9 mouse cellular contexts compared by ENCODE assay signal in genomic region chr11:107379089-107379845, GRCm38 (mm10).
DNase-seq lines count a peak whose midpoint lies in the region; ATAC-seq and TF ChIP-seq lines count a peak whose summit lies in the region.
"Had no signal": no experiment of that assay in that cellular context is flagged by ENCODE, and none has a peak within 500 bp of the region (broad histone marks: within the 10 kb centered on the region; RNA-seq: fewer than 3 reads in every experiment).

No protein-coding gene starts in this region.

- no peak overlapping the region for H3K4me2 ChIP-seq in liver, embryonic 11.5 days
- no peak overlapping the region for H3K4me2 ChIP-seq in liver, embryonic 13.5 days
- H3K4me2 ChIP-seq: neural tube, embryonic 12.5 days had no signal

- DNase-seq in liver, result peak; percentile 50
- DNase-seq in liver, embryonic 11.5 days (ENCODE audit: low spot score), result no peak
- DNase-seq in cerebellum, adult 8-10 months, result peak; percentile 98
- peak; percentile 73 to 75 for DNase-seq in heart, postnatal 36 days
- DNase-seq in liver, embryonic 13.5 days, result no peak
- no peak for DNase-seq in thymus, postnatal 25 days

- no peak overlapping the region for H3K9ac ChIP-seq in liver, embryonic 11.5 days (ENCODE audit: low read depth, low read length)
- H3K9ac ChIP-seq in liver, embryonic 13.5 days, result no peak overlapping the region
- H3K9ac ChIP-seq: neural tube, embryonic 12.5 days had no signal

- H3K27me3 ChIP-seq in liver, embryonic 11.5 days (replicated peaks; ENCODE audit: control insufficient read depth, insufficient read depth, low read length), result no peaks in the 10 kb centered on the region
- no peaks in the 10 kb centered on the region for H3K27me3 ChIP-seq in liver, embryonic 13.5 days
- H3K27me3 ChIP-seq in testis, adult 2 months (ENCODE audit: control insufficient read depth, insufficient read depth, low read length), result no peaks in the 10 kb centered on the region
- H3K27me3 ChIP-seq: neural tube, embryonic 12.5 days had no signal

- peaks cover 8% of the 10 kb centered on the region; the same call in 1 of the 2 replicates for H3K4me1 ChIP-seq in liver, embryonic 11.5 days (replicated peaks; ENCODE audit: control insufficient read depth, insufficient read depth, low read length)
- H3K4me1 ChIP-seq in liver, embryonic 13.5 days (replicated peaks), result peaks cover 22% of the 10 kb centered on the region
- peaks cover 17% of the 10 kb centered on the region for H3K4me1 ChIP-seq in testis, adult 2 months (ENCODE audit: control insufficient read depth, insufficient read depth, low read length)

- 87% methylated on average over 22 of the region's 22 CpGs for WGBS in liver, embryonic 11.5 days
- 81% methylated on average over 22 of the region's 22 CpGs for WGBS in liver, embryonic 13.5 days (ENCODE audit: insufficient replicate concordance)

- peak; percentile 57; the same call in 1 of the 2 replicates for TF ChIP-seq CTCF in testis, adult 2 months (IDR thresholded peaks at IDR 0.05; ENCODE audit: control insufficient read depth, insufficient read depth, insufficient replicate concordance, low read depth, low read length)

- H3K27ac ChIP-seq in liver, embryonic 11.5 days (ENCODE audit: low read depth, low read length), result no peak overlapping the region
- 0 out of 2 replicates have a peak overlapping the region, but pooled peaks have one; percentile 39 for H3K27ac ChIP-seq in liver, embryonic 13.5 days
- H3K27ac ChIP-seq in testis, adult 2 months (ENCODE audit: control insufficient read depth, insufficient read depth, low read depth, low read length), result no peak overlapping the region
- H3K27ac ChIP-seq: neural tube, embryonic 12.5 days had no signal

- H3K9me3 ChIP-seq in liver, embryonic 11.5 days (ENCODE audit: control insufficient read depth, low read length), result peaks cover 4% of the 10 kb centered on the region; the same call in 1 of the 2 replicates
- no peaks in the 10 kb centered on the region for H3K9me3 ChIP-seq in liver, embryonic 13.5 days (replicated peaks)

- no peak for TF ChIP-seq POLR2A in testis, adult 2 months (IDR thresholded peaks at IDR 0.05; ENCODE audit: control insufficient read depth, low read depth, low read length)

- no peak for ATAC-seq in liver, embryonic 11.5 days (replicated peaks; ENCODE audit: low FRiP score)
- ATAC-seq in liver, embryonic 13.5 days (ENCODE audit: low read depth), result peak; percentile 41
- no peak for ATAC-seq in megakaryocyte, adult 5-6 weeks (ENCODE audit: poor library complexity, severe bottlenecking)

- H3K36me3 ChIP-seq in liver, embryonic 11.5 days (ENCODE audit: control insufficient read depth, insufficient read depth, low read length), result no peaks in the 10 kb centered on the region
- H3K36me3 ChIP-seq in liver, embryonic 13.5 days, result 0 out of 2 replicates have a peak, but pooled peaks cover 3% of the 10 kb centered on the region
- no peaks in the 10 kb centered on the region for H3K36me3 ChIP-seq in testis, adult 2 months (ENCODE audit: control insufficient read depth, insufficient read depth, low read length)
- H3K36me3 ChIP-seq: neural tube, embryonic 12.5 days had no signal

- no peak overlapping the region for H3K4me3 ChIP-seq in liver, embryonic 11.5 days (ENCODE audit: low read depth, low read length)
- H3K4me3 ChIP-seq in liver, embryonic 13.5 days (replicated peaks), result no peak overlapping the region
- 0 out of 2 replicates have a peak overlapping the region, but pooled peaks have one; percentile 7 for H3K4me3 ChIP-seq in testis, adult 2 months (ENCODE audit: control insufficient read depth, low read depth, low read length)
- H3K4me3 ChIP-seq: neural tube, embryonic 12.5 days had no signal

- intact Hi-C loops in heart, postnatal 36 days (cut with DNase I), result loop anchor here (5.0 kb wide), 1 partner anchor 37 kb away; no protein-coding TSS in a partner anchor

Comparison
In these comparisons a context has a peak if more than half of its experiments do, and no peak if none do; other contexts are left out.
1. DNase-seq: peak in liver (single experiment), cerebellum, adult 8-10 months (single experiment) and heart, postnatal 36 days (2 of 2); none in liver, embryonic 11.5 days (single experiment), liver, embryonic 13.5 days (single experiment) and thymus, postnatal 25 days (single experiment).